Mouse (Mus musculus) cerebellum, adult (tissue): ENCODE results near the gene Aldh4a1.
A peak's percentile ranks its signal among the peaks of the same experiment; 100 is the strongest.

Experiments
- ATAC-seq: cut with Nextera tagmentation; 2 replicates; pipeline ENCODE4 v1.9.2; 2017; ENCODE audit warnings: mild to moderate bottlenecking, moderate library complexity, mixed read lengths; ENCODE audit not compliant: insufficient number of reproducible peaks, low FRiP score, low TSS enrichment

Aldh4a1 gene

GRCm38 (mm10) chr4:139587773-139588172, 34.9 kb upstream of the Aldh4a1 start:
- ATAC-seq = no peak

- no peak for ATAC-seq
Measured at GRCm38 (mm10) chr4:139589351-139590027, 33.2 kb upstream of the Aldh4a1 start.

- ATAC-seq = peak; percentile 57; the same call in 1 of the 2 replicates
Measured at GRCm38 (mm10) chr4:139590446-139590845, 32.2 kb upstream of the Aldh4a1 start.

- ATAC-seq = no peak
Measured at GRCm38 (mm10) chr4:139592895-139593294, 29.8 kb upstream of the Aldh4a1 start.

GRCm38 (mm10) chr4:139593383-139593782, 29.3 kb upstream of the Aldh4a1 start:
- no peak for ATAC-seq

GRCm38 (mm10) chr4:139594062-139594461, 28.6 kb upstream of the Aldh4a1 start:
- no peak for ATAC-seq

GRCm38 (mm10) chr4:139596715-139597114, 26.0 kb upstream of the Aldh4a1 start:
- ATAC-seq = no peak; the same call in 1 of the 2 replicates

GRCm38 (mm10) chr4:139597286-139598284, 25.1 kb upstream of the Aldh4a1 start:
- no peak; the same call in 1 of the 2 replicates for ATAC-seq

- no peak for ATAC-seq
Measured at GRCm38 (mm10) chr4:139598356-139598755, 24.3 kb upstream of the Aldh4a1 start.

- ATAC-seq = no peak
Measured at GRCm38 (mm10) chr4:139598950-139599518, 23.6 kb upstream of the Aldh4a1 start.

- ATAC-seq = no peak
Measured at GRCm38 (mm10) chr4:139601519-139602356, 20.9 kb upstream of the Aldh4a1 start.

- no peak for ATAC-seq
Measured at GRCm38 (mm10) chr4:139602357-139603244, 20.1 kb upstream of the Aldh4a1 start, which contains the start of gene Gm21969. Gene Gm21969, plus strand, starts transcription at chr4:139603186.

- no peak for ATAC-seq
Measured at GRCm38 (mm10) chr4:139605216-139605615, 17.4 kb upstream of the Aldh4a1 start.

- no peak for ATAC-seq
Measured at GRCm38 (mm10) chr4:139606732-139607131, 15.9 kb upstream of the Aldh4a1 start.

- no peak for ATAC-seq
Measured at GRCm38 (mm10) chr4:139608975-139609374, 13.7 kb upstream of the Aldh4a1 start.

- no peak for ATAC-seq
Measured at GRCm38 (mm10) chr4:139610954-139611353, 11.7 kb upstream of the Aldh4a1 start.

- ATAC-seq = no peak
Measured at GRCm38 (mm10) chr4:139611542-139611953, 11.1 kb upstream of the Aldh4a1 start.

GRCm38 (mm10) chr4:139614524-139615260, 8.0 kb upstream of the Aldh4a1 start:
- no peak for ATAC-seq
